Mouse (Mus musculus) lung, postnatal 14 days (tissue): ENCODE results near the gene Dyrk4.

Experiments used
- DNase-seq: peaks from one replicate; pipeline ENCODE4 v3.0.0; 2021

Gene Dyrk4

DNA sequence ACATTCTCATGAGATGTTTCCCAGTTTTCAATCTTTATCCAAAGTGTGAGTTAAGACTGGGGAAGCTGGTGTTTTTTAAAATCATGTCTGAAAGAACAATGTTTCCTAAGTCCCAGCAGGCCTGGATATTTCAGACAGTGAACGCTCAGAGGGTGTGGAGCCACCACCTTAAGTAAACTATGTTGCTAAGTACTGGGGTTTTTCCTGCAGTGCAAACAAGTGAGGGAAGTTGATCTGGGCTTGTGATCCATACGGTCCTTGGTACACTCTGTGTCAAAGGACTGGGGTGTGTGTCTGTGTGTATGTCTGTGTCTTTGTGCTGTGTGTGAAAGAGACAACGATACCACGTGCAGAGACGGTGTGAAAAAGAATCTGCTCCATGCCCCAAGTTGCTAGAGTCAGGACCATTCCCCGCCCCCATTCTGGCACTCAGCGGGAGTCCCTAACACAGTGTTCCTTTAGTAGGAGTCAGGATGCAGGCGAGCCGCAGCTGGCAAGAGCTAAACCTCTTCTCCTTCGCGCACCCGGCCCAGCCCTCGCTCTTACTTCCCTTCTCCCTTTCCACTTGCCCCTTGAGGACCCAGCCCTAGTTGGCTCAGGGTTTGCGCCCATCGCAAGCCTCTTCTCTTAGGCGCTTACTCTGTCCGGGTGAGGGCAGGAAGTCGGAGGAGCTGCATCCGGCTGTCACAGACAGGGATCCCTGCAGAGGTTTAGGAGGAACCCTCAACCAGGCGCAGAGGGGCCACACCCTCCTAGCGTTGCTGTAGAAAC, at the start of gene Dyrk4:
Dyrk4 (minus strand) TSS at position 729 of the 771 bp plus-strand sequence.
- peak; percentile 38 for DNase-seq

DNA sequence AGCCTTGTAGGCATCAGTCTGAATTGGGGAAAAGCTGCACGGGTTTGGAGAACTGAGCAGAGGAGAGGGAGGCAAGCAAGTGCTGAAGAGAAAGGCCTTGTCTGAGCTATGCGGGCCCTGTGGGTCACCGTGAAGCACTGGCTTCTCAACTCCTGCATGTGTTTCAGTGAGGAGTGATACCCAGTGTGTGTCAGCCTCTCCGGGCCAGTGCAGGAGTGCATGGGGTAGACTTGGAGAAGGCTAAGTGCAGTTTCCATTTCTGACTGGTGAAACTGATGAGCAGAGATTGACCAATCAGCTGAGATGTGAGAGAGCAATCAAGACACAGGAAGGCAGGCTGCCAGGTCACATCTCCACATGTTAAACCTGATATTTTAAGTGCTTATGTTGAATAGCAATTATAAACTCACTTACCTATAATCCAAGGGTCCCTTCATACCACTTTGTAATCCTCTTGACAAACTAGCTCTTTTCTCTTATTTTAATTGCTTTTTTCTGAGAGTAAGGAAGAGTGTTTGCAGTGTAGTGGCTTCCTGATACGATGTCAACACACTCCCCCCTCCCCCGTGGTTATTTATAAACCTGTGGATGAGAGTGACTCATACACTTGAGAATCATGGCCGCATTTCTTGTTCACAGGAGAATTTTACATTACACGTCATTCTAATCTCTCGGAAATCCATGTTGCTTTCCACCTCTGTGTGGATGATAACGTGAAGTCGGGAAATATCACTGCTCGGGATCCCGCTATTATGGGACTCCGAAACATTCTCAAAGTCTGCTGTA, 44.8 kb upstream of the Dyrk4 start:
- DNase-seq, result no peak

- DNase-seq, result no peak
These were observed 41.8 kb upstream of the Dyrk4 start for GRCm38 (mm10) chr6:126963426-126963825.

GRCm38 (mm10) chr6:126962709-126963108, 41.1 kb upstream of the Dyrk4 start:
- no peak for DNase-seq

- DNase-seq, result no peak
These were observed 39.9 kb upstream of the Dyrk4 start for GRCm38 (mm10) chr6:126961371-126962018.

- DNase-seq, result peak; percentile 86
These were observed 34.1 kb upstream of the Dyrk4 start for GRCm38 (mm10) chr6:126955734-126956133.

- no peak for DNase-seq
These were observed 26.7 kb upstream of the Dyrk4 start for GRCm38 (mm10) chr6:126948336-126948735.

DNA sequence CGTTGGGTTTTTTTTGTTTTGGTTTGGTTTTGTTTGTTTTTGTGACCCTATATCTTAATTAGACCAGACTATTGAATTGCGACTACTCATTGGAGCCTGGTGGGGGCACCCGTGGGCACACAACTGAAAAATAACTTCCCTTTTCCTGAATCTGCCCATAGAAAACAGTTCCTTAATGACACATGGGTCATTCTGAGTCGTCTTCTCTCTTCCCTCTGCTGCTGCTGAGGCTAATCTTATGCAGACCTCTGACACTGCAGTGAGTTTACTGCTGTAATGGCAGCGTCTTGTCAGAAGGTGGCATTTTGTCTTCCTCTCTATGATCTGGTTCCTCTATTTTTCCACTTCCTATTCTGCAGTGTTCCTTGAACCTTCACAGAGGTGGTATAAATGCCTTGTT, 18.8 kb upstream of the Dyrk4 start:
- no peak for DNase-seq

GRCm38 (mm10) chr6:126939487-126940171, 18.0 kb upstream of the Dyrk4 start, which contains the start of the genes Rad51ap1 and D6Wsu163e:
TSS of gene Rad51ap1 (minus strand) at chr6:126939587.
TSS of gene D6Wsu163e (plus strand) at chr6:126939962.
- DNase-seq, result peak; percentile 94

- no peak for DNase-seq
These were observed 17.3 kb upstream of the Dyrk4 start for GRCm38 (mm10) chr6:126938853-126939486.

DNA sequence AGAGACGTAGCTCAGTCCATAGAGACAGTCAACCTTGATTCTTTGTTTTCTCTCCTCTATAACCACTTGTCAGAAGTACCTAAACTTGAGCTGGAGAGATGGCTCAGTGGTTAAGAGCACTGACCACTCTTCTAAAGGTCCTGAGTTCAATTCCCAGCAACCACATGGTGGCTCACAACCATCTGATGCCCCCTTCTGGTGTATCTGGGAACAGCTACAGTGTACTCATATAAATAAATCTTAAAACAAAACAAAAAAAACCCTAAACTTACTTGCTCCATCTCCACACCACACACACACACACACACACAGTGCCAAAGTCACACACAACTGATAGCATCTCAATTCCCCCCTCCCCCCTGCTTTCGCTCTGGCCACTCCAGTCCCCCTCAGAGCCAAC, 16.4 kb upstream of the Dyrk4 start:
- DNase-seq, result no peak

DNA sequence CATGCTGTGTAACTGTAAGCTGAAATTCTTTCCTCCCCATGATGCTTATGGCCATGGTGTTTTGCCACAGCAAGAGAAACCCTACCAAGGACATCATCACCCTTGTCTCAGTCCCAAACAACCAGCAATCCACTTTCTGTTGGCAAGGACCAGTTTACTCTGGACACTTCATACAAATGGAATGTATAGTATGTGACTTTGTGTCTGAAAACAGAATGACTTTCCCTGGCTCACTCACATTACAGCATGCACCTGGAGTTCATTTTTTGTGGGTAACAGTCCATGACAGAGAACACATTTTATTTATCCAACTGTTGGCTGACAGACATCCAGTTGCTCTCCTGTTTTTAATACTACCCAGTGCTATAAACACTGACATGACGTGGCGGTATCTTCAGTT, 11.3 kb upstream of the Dyrk4 start:
- DNase-seq, result no peak

- no peak for DNase-seq
These were observed 6.7 kb downstream of the Dyrk4 start for GRCm38 (mm10) chr6:126914928-126915327.

- no peak for DNase-seq
These were observed 10.9 kb downstream of the Dyrk4 start for GRCm38 (mm10) chr6:126910727-126911126.

DNA sequence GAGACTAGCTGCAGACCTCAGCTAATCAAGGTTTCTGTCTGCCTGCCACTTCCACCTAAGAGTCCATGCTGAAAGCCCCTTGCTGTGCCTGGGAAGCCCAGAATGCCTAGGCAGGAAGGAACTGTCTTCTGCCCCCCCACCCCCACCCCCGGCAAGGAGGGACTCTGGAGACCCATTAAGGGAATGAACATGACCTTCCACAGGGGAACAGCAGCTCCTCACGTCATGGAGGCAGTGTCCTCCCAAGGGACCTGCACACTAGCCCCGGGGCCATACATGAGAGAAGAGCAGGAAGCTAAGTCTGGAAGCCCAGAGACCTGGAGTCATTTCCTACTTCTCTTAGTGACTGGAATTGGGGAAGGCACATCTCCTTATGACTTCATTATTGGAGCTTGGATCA, 13.8 kb downstream of the Dyrk4 start:
- no peak for DNase-seq

- no peak for DNase-seq
These were observed 14.3 kb downstream of the Dyrk4 start for GRCm38 (mm10) chr6:126907378-126907777.

DNA sequence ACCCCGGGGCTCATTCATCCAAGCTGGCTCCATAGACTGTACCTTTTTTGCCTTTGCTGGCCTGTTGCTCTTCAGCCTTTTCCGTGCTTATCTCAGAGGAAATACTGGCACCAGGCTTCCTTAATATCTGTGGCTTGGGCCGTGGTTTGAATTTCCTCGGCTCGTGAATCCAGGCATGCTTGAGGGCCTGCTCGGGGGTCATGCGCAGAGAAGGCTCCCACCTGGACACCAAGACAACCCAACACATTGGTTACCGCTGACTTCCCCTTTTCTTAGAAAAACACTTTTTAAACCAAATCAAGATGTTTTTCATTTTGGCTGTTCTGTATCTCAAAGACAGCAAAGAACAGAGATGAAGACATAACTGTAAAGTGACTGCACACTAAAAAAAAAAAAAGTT, 44.5 kb downstream of the Dyrk4 start:
- no peak for DNase-seq

DNA sequence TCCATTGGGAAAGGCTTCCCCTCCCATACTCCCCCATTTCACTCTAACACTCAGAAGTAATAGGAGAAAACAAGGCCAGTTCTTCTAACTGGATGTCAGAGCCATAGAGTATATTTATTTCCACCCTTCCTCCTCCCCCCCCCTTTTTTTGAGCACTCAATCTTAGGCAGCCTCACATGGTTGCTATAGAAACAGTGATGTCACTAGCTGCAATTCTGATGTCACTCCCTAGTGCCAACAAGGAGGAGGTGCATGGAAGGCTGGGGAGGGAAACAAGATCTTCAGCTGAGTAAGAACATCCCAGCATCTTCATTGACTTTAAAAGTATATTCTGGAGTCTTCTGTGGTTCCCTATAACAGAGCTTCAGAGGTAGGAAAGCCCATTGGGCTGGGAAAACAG, 68.8 kb downstream of the Dyrk4 start, which contains the start of gene Akap3:
Akap3 (plus strand) TSS at position 218 of the 400 bp plus-strand sequence.
- DNase-seq, result no peak

- DNase-seq, result peak; percentile 96
These were observed 72.6 kb downstream of the Dyrk4 start, which contains the start of gene Ndufa9 for GRCm38 (mm10) chr6:126848712-126849704. TSS of gene Ndufa9 (minus strand) at chr6:126849136.

GRCm38 (mm10) chr6:126836628-126837027, 85.0 kb downstream of the Dyrk4 start:
- no peak for DNase-seq
